Mouse (Mus musculus) gastrocnemius, adult 2 months (tissue): ENCODE data around the gene Abcg4. TPM values are rescaled to one million over a fixed set of nuclear protein-coding genes. Genes with fewer than 3 reads are reported as not detected.
"Not testable (repeated sequence)": the region's sequence is repeated elsewhere in the genome, so short reads cannot be mapped to it uniquely, and the experiment has no call there.

Source experiments
- DNase-seq: peaks from one replicate; pipeline ENCODE4 v3.0.0; 2022
- H3K27ac ChIP-seq: fragments of 200-600 bp; 2 replicates; pipeline ENCODE4 v1.8.1; 2022; ENCODE audit warnings: mild to moderate bottlenecking
- H3K4me3 ChIP-seq: fragments of 200-600 bp; 2 replicates; pipeline ENCODE4 v1.8.1; 2022; ENCODE audit warnings: mild to moderate bottlenecking, moderate library complexity
- CTCF ChIP-seq: fragments of 200-600 bp; IDR thresholded peaks from 2 replicates; pipeline ENCODE4 v1.8.1; 2022; ENCODE audit warnings: antibody characterized with exemption, mild to moderate bottlenecking, moderate library complexity
- intact Hi-C: fragments of 180-260 bp; cut with DNase I; formaldehyde crosslinking; loops from one replicate; pipeline ENCODE4 v1.15.1; 2025
- total RNA-seq, 2 experiments: library from RNA; stranded (reverse); gene quantifications; 2 replicates each; pipeline ENCODE4 v1.2.3; 2021

Gene Abcg4
- total RNA-seq, 2 experiments from 2014 or later = 0.28 to 0.97 TPM

DNA sequence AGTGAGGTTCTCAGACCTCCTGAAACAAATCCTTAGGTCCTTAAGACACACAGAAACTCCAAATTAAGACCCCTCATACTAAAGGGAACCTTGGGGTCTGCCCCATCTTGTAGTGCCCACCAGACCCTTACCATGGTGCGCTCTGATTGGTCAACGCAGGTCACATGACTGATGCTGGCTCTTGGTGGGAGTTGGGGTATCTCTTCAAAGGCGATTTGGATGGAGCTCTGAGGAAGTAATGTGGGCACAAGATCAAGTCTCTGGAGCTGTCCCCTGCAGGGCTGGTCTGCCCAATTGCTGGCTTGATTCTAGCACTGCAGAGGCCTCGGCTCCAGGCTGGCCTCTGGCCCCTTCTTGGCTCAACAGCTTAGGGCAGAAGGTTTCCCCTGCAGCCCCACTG, 29.0 kb upstream of the Abcg4 start:
- H3K27ac ChIP-seq = peak overlapping the region; percentile 93; the same call in 1 of the 2 replicates
- TF ChIP-seq CTCF = no peak
- DNase-seq = no peak
- intact Hi-C loops = no loop called here
- peak overlapping the region; percentile 100 for H3K4me3 ChIP-seq

- intact Hi-C loops = no loop called here
- no peak for TF ChIP-seq CTCF
- Histone ChIP-seq H3K27ac (no peak overlapping the region), H3K4me3 (no peak overlapping the region)
- DNase-seq = no peak
Measured at GRCm38 (mm10) chr9:44314910-44315309, 26.5 kb upstream of the Abcg4 start.

- no peak overlapping the region for H3K27ac ChIP-seq
- no peak overlapping the region for H3K4me3 ChIP-seq
- TF ChIP-seq CTCF = no peak
- no peak for DNase-seq
- intact Hi-C loops = no loop called here
Measured at GRCm38 (mm10) chr9:44314257-44314547, 25.8 kb upstream of the Abcg4 start.

DNA sequence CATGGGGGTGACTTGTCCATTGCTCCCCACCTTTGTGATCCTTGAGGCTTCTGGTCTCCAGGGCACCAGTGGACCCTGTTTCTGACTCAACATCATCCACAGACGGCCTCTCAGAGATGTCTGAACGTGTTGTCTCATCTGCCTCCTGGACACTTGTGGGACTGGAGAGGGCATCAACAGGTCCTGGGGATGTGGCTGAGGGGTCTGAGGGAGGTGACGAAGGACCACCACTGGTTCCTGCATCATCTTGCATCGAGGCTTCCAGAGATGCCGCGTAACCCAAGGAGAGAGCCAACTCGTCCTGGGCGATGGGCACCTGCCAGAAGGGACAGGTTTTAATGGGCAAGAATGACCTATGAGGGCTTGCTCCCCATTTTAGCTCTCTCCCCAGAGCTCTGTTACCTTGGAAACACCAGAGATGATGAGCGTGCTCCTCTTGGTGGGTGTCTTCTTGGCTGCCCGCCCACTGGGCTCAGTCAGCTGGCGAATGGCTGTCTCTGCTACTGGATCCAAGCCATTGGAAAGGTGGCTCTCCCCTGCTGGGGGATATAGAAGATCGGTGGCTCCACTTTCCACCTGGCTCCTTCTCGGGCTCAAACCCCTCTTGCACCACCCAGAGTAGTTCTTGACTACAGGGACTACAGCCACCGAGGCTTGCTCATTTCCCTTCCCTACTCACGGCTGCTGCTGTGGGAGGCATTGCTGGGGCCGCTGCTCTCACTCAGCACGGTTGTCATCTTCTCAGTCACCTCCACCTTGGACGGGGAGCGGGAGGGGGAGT, 25.3 kb upstream of the Abcg4 start:
- no peak for TF ChIP-seq CTCF
- H3K4me3 ChIP-seq = no peak overlapping the region
- intact Hi-C loops = no loop called here
- H3K27ac ChIP-seq = no peak overlapping the region
- no peak for DNase-seq

DNA sequence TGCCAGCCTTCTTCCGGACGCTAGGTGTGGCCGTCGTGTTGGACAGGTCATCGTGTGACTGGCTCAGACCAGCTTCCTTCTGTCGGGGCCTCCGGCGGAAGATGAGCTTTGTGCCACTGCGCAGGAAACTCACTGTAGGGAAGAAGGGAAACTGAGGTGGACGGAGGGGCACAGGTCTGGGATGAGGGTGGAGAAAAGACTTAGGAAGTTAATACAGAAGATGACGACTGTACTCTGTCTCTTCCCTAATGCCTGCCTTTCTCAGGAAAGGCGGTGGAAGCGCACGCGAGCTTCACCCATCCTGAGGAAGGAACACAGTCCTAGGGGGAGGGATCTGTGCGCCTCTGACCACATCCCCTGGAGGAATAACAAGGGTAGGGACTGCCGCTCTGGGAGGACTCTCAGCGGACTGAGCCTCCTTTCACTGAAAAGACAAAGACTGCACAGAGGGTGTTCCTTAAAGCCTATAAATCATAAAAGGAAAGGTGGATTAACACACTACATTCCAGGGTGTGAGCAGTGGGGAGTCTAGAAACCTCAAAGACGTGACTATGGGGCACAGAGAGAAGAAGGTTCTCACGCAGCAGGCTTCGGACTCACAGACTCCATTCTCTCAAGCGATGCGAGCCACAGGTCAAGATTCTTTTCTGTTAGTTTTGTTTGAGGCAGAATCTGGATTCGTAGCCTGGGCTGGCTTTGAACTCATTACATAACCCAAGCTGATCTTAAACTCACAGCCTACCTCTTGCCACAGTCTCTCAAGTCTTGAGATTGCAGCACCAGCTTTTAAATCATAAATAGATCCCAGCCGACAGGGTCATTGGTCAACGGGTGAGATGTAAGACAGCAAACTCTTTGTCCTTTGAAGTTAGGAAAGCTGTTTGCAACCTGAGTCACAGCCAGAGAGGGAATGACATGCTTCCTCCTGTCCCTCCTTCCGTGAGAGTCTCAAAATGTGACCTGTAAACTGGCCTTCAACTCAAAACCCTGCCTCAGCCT, 23.0 kb upstream of the Abcg4 start:
- no peak for DNase-seq
- Histone ChIP-seq H3K4me3 (peak overlapping the region; percentile 53), H3K27ac (peak overlapping the region; percentile 81)
- no peak for TF ChIP-seq CTCF
- intact Hi-C loops = no loop called here

GRCm38 (mm10) chr9:44310750-44311135, 22.3 kb upstream of the Abcg4 start:
- intact Hi-C loops = no loop called here
- no peak for DNase-seq
- peak overlapping the region; percentile 81 for H3K27ac ChIP-seq
- H3K4me3 ChIP-seq = peak overlapping the region; percentile 53
- TF ChIP-seq CTCF = no peak

DNA sequence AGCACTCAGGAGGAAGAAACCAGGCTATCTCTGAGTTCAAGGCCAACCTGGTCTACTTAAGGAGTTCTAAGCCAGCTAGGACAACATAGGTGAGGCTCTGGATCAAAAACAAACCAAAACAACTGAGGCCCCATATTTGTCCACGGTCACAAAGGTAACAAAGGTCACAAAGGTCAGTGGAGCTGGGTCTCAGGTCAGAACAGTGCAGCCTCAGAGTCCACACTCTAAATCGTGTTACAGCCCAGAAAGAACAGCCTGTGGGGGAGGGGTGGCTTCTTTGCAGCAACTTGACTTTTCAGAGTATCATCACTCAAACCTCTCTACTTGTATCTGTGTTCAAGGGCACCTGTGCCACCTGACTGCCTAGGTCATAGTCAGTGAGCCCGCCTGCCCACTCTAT, 21.3 kb upstream of the Abcg4 start:
- intact Hi-C loops = no loop called here
- peak overlapping the region; percentile 81; the same call in 1 of the 2 replicates for H3K27ac ChIP-seq
- no peak for TF ChIP-seq CTCF
- DNase-seq = no peak
- H3K4me3 ChIP-seq = no peak overlapping the region

- H3K4me3 ChIP-seq = no peak overlapping the region
- TF ChIP-seq CTCF = no peak
- intact Hi-C loops = no loop called here
- DNase-seq = no peak
- H3K27ac ChIP-seq = no peak overlapping the region
Measured at GRCm38 (mm10) chr9:44307248-44307647, 18.8 kb upstream of the Abcg4 start.

- Histone ChIP-seq H3K27ac (peak overlapping the region; percentile 84; the same call in 1 of the 2 replicates), H3K4me3 (no peak overlapping the region)
- no peak for DNase-seq
- intact Hi-C loops = no loop called here
- no peak for TF ChIP-seq CTCF
Measured at GRCm38 (mm10) chr9:44306532-44306931, 18.1 kb upstream of the Abcg4 start.

DNA sequence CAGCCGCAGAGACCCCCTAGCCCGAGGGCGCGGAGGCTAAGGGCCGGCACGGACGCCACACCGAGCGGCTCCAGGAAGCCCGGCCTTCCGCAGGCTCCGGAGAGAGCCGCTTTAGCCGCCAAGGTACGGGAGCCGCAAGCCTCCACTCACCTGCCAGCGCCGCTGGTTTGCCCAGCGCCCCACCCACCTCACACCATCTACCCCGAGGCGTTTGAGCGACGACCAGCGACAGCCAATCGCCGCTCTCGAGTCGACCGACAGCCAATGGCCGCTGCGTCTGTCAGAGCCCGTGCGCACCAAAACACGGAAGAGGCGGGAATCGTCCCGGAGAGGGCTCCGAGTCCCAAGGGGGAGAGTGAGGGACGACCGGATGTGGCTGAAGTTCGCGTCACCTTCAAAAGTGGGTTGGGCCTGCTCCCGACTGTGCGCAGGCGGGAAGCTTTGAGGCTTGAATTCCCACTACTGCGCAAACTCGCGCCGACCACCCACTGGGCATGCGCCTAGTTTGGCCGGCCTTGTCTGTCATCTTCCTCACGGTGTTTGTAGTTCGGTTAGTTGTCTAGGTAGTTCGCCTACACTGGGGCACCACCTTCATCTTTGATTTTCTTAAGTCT, 17.2 kb upstream of the Abcg4 start, which contains the start of gene Hinfp:
Hinfp (minus strand) TSS at position 206 of the 614 bp plus-strand sequence.
- peak within 1 kb of the TSS; percentile 96 for H3K27ac ChIP-seq
- intact Hi-C loops = no loop called here
- DNase-seq = peak; percentile 99
- no peak for TF ChIP-seq CTCF
- peak within 1 kb of the TSS; percentile 99 for H3K4me3 ChIP-seq

- H3K4me3 ChIP-seq, DNase-seq, H3K27ac ChIP-seq, intact Hi-C loops: not testable (repeated sequence)
Measured at GRCm38 (mm10) chr9:44300001-44300400, 11.6 kb upstream of the Abcg4 start.

DNA sequence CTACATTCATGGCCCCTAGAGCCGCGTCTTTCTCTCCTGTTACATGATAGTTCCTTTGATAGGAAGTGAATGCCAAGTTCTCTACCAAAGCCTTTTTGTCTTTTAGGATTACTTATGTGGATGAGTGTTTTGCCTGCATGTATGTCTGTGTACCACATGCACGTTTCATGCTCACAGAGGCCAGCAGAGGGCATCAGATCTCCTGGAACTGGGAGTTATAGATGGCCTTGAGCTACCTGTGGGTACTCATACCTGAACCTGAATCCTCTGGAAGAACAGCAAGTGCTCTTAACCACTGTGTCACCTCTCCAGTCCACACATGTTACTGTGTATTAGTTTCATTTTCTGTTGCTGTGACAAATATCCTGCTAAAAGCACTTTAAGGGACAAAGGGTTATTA, 4.1 kb upstream of the Abcg4 start:
- intact Hi-C loops = loop anchor here (1.0 kb wide), 1 partner anchor 65 kb away; no protein-coding TSS in a partner anchor
- peak; percentile 67 for TF ChIP-seq CTCF
- H3K27ac ChIP-seq = no peak overlapping the region
- H3K4me3 ChIP-seq = no peak overlapping the region
- no peak for DNase-seq

GRCm38 (mm10) chr9:44288959-44289291, 510 bp upstream of the Abcg4 start:
- Histone ChIP-seq H3K4me3 (no peak overlapping the region), H3K27ac (no peak overlapping the region)
- intact Hi-C loops = no loop called here
- no peak for DNase-seq
- TF ChIP-seq CTCF = no peak
